ENCODE assay signal across 8 mouse cellular contexts in genomic region chr2:126360688-126361087, GRCm38 (mm10).
DNase-seq lines count a peak whose midpoint lies in the region; ATAC-seq and TF ChIP-seq lines count a peak whose summit lies in the region.

No protein-coding gene starts in this region.

- no peaks in the 10 kb centered on the region for H3K9me3 ChIP-seq in kidney, embryonic 16.5 days (ENCODE audit: low read length)
- H3K9me3 ChIP-seq in intestine, embryonic 14.5 days (ENCODE audit: control insufficient read depth, low read length): no peaks in the 10 kb centered on the region

- H3K27me3 ChIP-seq in kidney, adult 2 months (replicated peaks; ENCODE audit: control insufficient read depth, insufficient read depth, low read length): no peaks in the 10 kb centered on the region
- no peaks in the 10 kb centered on the region for H3K27me3 ChIP-seq in kidney, embryonic 16.5 days (ENCODE audit: insufficient read depth, low read length)
- no peaks in the 10 kb centered on the region for H3K27me3 ChIP-seq in intestine, embryonic 14.5 days (replicated peaks; ENCODE audit: control insufficient read depth, insufficient read depth, low read length)

- H3K36me3 ChIP-seq in kidney, adult 2 months (ENCODE audit: control insufficient read depth, insufficient read depth, low read length): no peaks in the 10 kb centered on the region
- H3K36me3 ChIP-seq in kidney, embryonic 16.5 days (ENCODE audit: insufficient read depth, low read length): no peaks in the 10 kb centered on the region
- H3K36me3 ChIP-seq in intestine, embryonic 14.5 days (ENCODE audit: control insufficient read depth, insufficient read depth, low read length): no peaks in the 10 kb centered on the region

- no peak for TF ChIP-seq POLR2A in kidney, adult 2 months (IDR thresholded peaks at IDR 0.05; ENCODE audit: low read depth, low read length)

- H3K27ac ChIP-seq in kidney, adult 2 months (ENCODE audit: insufficient read depth, low read depth, low read length): peak overlapping the region; percentile 54
- no peak overlapping the region for H3K27ac ChIP-seq in kidney, embryonic 16.5 days (ENCODE audit: low read length)
- peak overlapping the region; percentile 52; the same call in 1 of the 2 replicates for H3K27ac ChIP-seq in intestine, embryonic 14.5 days (ENCODE audit: low read depth)

- no peak overlapping the region for H3K4me2 ChIP-seq in kidney, embryonic 16.5 days (replicated peaks; ENCODE audit: low read depth, low read length)
- peak overlapping the region; percentile 13; the same call in 1 of the 2 replicates for H3K4me2 ChIP-seq in intestine, embryonic 14.5 days (ENCODE audit: low read length)

- H3K4me3 ChIP-seq in kidney, adult 2 months (ENCODE audit: insufficient read depth, low read depth, low read length): no peak overlapping the region
- no peak overlapping the region for H3K4me3 ChIP-seq in kidney, embryonic 16.5 days (ENCODE audit: low read length)
- no peak overlapping the region for H3K4me3 ChIP-seq in intestine, embryonic 14.5 days (ENCODE audit: low read depth, low read length)

- no peaks in the 10 kb centered on the region for H3K4me1 ChIP-seq in kidney, adult 2 months (ENCODE audit: control insufficient read depth, insufficient read depth, low read length)
- 0 out of 2 replicates have a peak, but pooled peaks cover 6% of the 10 kb centered on the region for H3K4me1 ChIP-seq in kidney, embryonic 16.5 days (ENCODE audit: insufficient read depth, low read length)
- 0 out of 2 replicates have a peak, but pooled peaks cover 4% of the 10 kb centered on the region for H3K4me1 ChIP-seq in intestine, embryonic 14.5 days (replicated peaks; ENCODE audit: control insufficient read depth, insufficient read depth, low read length)

- H3K9ac ChIP-seq in kidney, embryonic 16.5 days (replicated peaks; ENCODE audit: low read length): no peak overlapping the region
- H3K9ac ChIP-seq in intestine, embryonic 14.5 days (ENCODE audit: low read length): no peak overlapping the region

- 64% methylated on average over 6 of the region's 6 CpGs for WGBS in kidney, adult 2 months
- 62% methylated on average over 6 of the region's 6 CpGs for WGBS in kidney, embryonic 16.5 days
- 38% methylated on average over 6 of the region's 6 CpGs for WGBS in intestine, embryonic 14.5 days

- peak; percentile 24 for DNase-seq in kidney, adult 2 months
- DNase-seq in gastrocnemius, postnatal 10 days: peak; percentile 38
- no peak for DNase-seq in intestine, embryonic 14.5 days (ENCODE audit: low spot score)
- DNase-seq in lung, postnatal 25 days (ENCODE audit: low spot score): peak; percentile 46
- no peak for DNase-seq in thymus, postnatal 14 days
- no peak for DNase-seq in adrenal gland, postnatal 14 days
- no peak for DNase-seq in spleen, postnatal 14 days (ENCODE audit: low spot score in 2 of 2)

- no peak for ATAC-seq in kidney, embryonic 16.5 days (ENCODE audit: low FRiP score, low TSS enrichment)
- no peak for ATAC-seq in intestine, embryonic 14.5 days (replicated peaks; ENCODE audit: low FRiP score, low TSS enrichment, low read depth)

- TF ChIP-seq CTCF in kidney, adult 2 months (conservative IDR thresholded peaks at IDR 0.05; ENCODE audit: insufficient read depth, insufficient read length, low read depth, low read length): no peak

Comparison
In these comparisons a context has a peak if more than half of its experiments do, and no peak if none do; other contexts are left out.
1. DNase-seq: peak in kidney, adult 2 months (single experiment), gastrocnemius, postnatal 10 days (single experiment) and lung, postnatal 25 days (single experiment); none in intestine, embryonic 14.5 days (single experiment), thymus, postnatal 14 days (single experiment), adrenal gland, postnatal 14 days (single experiment) and spleen, postnatal 14 days (0 of 2).